Mouse (Mus musculus) G1E (cell line): ENCODE measurements at regions not wholly inside any gene's neighbourhood (a gene's known extent, or its start where the extent isn't known, plus 50 kb on each side); places are given as distances from the start of the nearest gene placed in this dataset.

Experiments used
- CTCF ChIP-seq: IDR thresholded peaks from 2 replicates; pipeline ENCODE4 v1.5.1; 2012; ENCODE audit warnings: low read depth, low read length, inconsistent platforms, mixed read lengths
- GATA1 ChIP-seq: IDR thresholded peaks from 2 replicates; pipeline ENCODE4 v1.6.1; 2012; ENCODE audit warnings: borderline replicate concordance, low read length, inconsistent platforms, mixed read lengths
- POLR2AphosphoS5 ChIP-seq: IDR thresholded peaks from 2 replicates; pipeline ENCODE4 v1.6.1; 2012; ENCODE audit warnings: low read depth, low read length, inconsistent platforms; ENCODE audit not compliant: insufficient replicate concordance
- TAL1 ChIP-seq: conservative IDR thresholded peaks from 2 replicates; pipeline ENCODE4 v1.6.1; 2012; ENCODE audit warnings: low read depth, low read length, inconsistent platforms, mixed read lengths

- TF ChIP-seq GATA1, result no peak
- TF ChIP-seq CTCF, result no peak
- TF ChIP-seq TAL1, result no peak
- TF ChIP-seq POLR2AphosphoS5, result no peak
Observed at GRCm38 (mm10) chr2:171363381-171363780, 631.8 kb downstream of the Dok5 start.
